Mouse (Mus musculus) thymus, adult 18-20 months (tissue): ENCODE results near the gene Cttnbp2nl.

Experiments used
- DNase-seq, 2 experiments: peaks; one replicate each; pipeline ENCODE4 v3.0.0; 2022; ENCODE audit warnings: mixed read lengths in 2 of 2

The Cttnbp2nl gene

GRCm38 (mm10) chr3:104963331-104964276, 89.3 kb downstream of the Cttnbp2nl start:
- DNase-seq, result peak in 1 of 2 experiments; percentile 15

- no peak for DNase-seq
Measured at GRCm38 (mm10) chr3:104962866-104963265, 90.1 kb downstream of the Cttnbp2nl start.

- DNase-seq, result no peak
Measured at GRCm38 (mm10) chr3:104962141-104962611, 90.8 kb downstream of the Cttnbp2nl start.

- DNase-seq, result no peak
Measured at GRCm38 (mm10) chr3:104961066-104962059, 91.6 kb downstream of the Cttnbp2nl start, which contains the start of gene Wnt2b. Gene Wnt2b (minus strand): TSS chr3:104961921.

- DNase-seq, result no peak
Measured at GRCm38 (mm10) chr3:104960026-104961000, 92.6 kb downstream of the Cttnbp2nl start.

- DNase-seq, result no peak
Measured at GRCm38 (mm10) chr3:104956131-104956581, 96.8 kb downstream of the Cttnbp2nl start.

- no peak for DNase-seq
Measured at GRCm38 (mm10) chr3:104954551-104954950, 98.4 kb downstream of the Cttnbp2nl start.

GRCm38 (mm10) chr3:104954137-104954536, 98.8 kb downstream of the Cttnbp2nl start:
- no peak for DNase-seq

GRCm38 (mm10) chr3:104952891-104953670, 99.9 kb downstream of the Cttnbp2nl start:
- no peak for DNase-seq
